Mouse (Mus musculus) spleen, adult 2 months (tissue): ENCODE results near the gene Rps6kb2. TPM values are rescaled to one million over a fixed set of nuclear protein-coding genes. Genes with fewer than 3 reads are reported as not detected.
"Not testable (repeated sequence)": the region's sequence is repeated elsewhere in the genome, so short reads cannot be mapped to it uniquely, and the experiment has no call there.

Experiments
- DNase-seq, 2 experiments: peaks; one replicate each; pipeline versions ENCODE4 v3.0.0 to v3.0.0-alpha.2; 2012 to 2021; ENCODE audit warnings: low spot score in 2 of 2, low read depth in 1 of 2
- H3K27ac ChIP-seq: fragments of 200-500 bp; 2 replicates; pipeline ENCODE4 v1.5.1; 2012; ENCODE audit warnings: low read length, inconsistent platforms; ENCODE audit not compliant: insufficient read depth
- H3K27me3 ChIP-seq: fragments of 200-500 bp; 2 replicates; pipeline ENCODE4 v1.6.1; 2012; ENCODE audit warnings: mild to moderate bottlenecking, moderate library complexity, low read length, inconsistent platforms; ENCODE audit not compliant: control insufficient read depth, insufficient read depth
- H3K36me3 ChIP-seq: fragments of 200-500 bp; 2 replicates; pipeline ENCODE4 v1.6.1; 2012; ENCODE audit warnings: mild to moderate bottlenecking, low read length, inconsistent platforms; ENCODE audit not compliant: control insufficient read depth, insufficient read depth
- H3K4me1 ChIP-seq: fragments of 200-500 bp; 2 replicates; pipeline ENCODE4 v1.6.1; 2011; ENCODE audit warnings: inconsistent platforms; ENCODE audit not compliant: control insufficient read depth, insufficient read depth, insufficient read length
- H3K4me3 ChIP-seq: fragments of 200-500 bp; 2 replicates; pipeline ENCODE4 v1.5.1; 2011; ENCODE audit warnings: mild to moderate bottlenecking, inconsistent platforms; ENCODE audit not compliant: insufficient read depth, insufficient read length; ENCODE audit errors: extremely low read depth
- CTCF ChIP-seq: fragments of 200-500 bp; IDR thresholded peaks from 2 replicates; pipeline ENCODE4 v1.5.1; 2011; ENCODE audit warnings: mild to moderate bottlenecking, inconsistent platforms; ENCODE audit not compliant: insufficient read depth, insufficient read length, insufficient replicate concordance; ENCODE audit errors: extremely low read depth
- POLR2A ChIP-seq: fragments of 200-500 bp; IDR thresholded peaks from 2 replicates; pipeline ENCODE4 v1.6.1; 2011; ENCODE audit warnings: low read depth, low read length, inconsistent platforms
- WGBS: fragments of 180-500 bp; shearing (Covaris S2); methylation state at CpG from one replicate; pipeline ENCODE4 v1.1.7; 2018; 5-methylcytosine and 5-hydroxymethylcytosine counted together
- polyA plus RNA-seq: library from polyadenylated mRNA; depleted of rRNA; stranded (reverse); fragments of >200 nt; gene quantifications from 2 replicates; pipeline ENCODE4 v1.2.3, GENCODE M21; 2012

The Rps6kb2 gene
- polyA plus RNA-seq, 1 experiment: 40.7 TPM

DNA sequence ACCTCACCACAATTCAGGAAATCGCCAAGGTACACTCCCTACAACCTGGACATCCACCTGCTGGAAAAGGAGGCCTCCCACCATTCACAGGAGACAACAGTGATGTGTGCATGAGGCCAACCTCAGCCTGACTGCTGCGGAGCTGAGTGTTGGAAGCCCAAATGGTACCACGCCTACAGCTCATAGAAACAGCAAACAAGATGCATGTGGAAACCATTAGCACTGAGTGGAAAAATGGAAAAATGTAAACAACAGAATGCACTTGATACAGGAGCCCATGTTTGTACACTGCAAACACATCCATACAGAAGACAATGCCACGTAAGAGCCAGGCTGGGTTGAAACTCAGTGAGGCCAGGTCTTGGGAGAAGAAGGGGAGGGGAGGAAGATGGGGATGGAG is 38.7 kb downstream of the Rps6kb2 start:
- peaks cover 9% of the 10 kb centered on the region for H3K36me3 ChIP-seq
- H3K27me3 ChIP-seq: no peaks in the 10 kb centered on the region
- DNase-seq: peak in 1 of 2 experiments; percentile 3
- peaks cover 30% of the 10 kb centered on the region for H3K4me1 ChIP-seq
- WGBS: 93% methylated on average over 4 of the region's 4 CpGs
- peak overlapping the region; percentile 10 for H3K27ac ChIP-seq
- TF ChIP-seq CTCF (no peak), POLR2A (no peak)
- no peak overlapping the region for H3K4me3 ChIP-seq

DNA sequence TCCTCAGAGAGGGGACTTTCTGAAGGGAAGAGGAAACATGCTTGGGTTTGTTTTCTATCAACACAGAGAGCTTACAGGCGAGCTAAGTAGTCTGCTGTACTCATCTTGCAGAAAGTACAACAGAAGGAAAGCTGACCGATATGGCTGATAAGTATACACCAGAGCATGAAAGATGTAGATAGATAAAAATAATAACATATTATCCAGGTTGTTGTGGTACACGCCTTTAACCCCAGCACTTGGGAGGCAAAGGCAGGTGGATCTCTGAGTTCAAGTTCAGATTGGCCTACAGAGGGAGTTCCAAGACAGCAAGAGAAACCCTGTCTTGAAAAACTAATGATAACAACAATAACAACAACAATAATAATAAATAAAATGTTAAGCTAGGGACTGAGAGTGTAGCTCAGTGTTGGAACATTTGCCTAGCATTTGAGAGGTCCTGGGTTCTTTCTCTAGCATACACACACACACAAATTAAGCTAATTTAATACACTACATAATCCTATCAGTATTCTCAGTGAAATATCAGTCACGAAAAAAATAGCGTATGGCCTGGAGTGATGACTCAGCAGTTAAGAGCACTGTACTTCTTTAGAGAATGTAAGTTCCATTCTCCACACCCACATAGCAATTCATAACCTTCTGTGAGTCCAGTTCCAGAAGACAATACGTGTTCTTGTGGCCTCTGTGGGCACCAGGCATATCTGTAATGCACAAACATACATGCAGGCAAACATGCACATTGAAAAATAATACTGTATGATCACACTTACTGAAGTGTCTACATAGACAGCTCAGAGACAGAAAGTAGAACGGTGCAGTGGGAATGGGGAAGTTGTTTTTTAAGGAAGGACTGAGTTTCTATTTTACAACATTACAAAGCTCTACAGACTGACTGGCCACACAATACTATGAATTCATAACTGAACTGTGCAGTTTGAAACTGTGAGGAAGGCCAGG is 40.5 kb downstream of the Rps6kb2 start:
- DNase-seq: peak in 1 of 2 experiments; percentile 3
- Histone ChIP-seq H3K4me1 (peaks cover 35% of the 10 kb centered on the region), H3K27me3 (no peaks in the 10 kb centered on the region), H3K27ac (peak overlapping the region; percentile 60), H3K36me3 (peaks cover 5% of the 10 kb centered on the region), H3K4me3 (no peak overlapping the region)
- 31% methylated on average over 7 of the region's 7 CpGs for WGBS
- no peak for TF ChIP-seq POLR2A
- no peak for TF ChIP-seq CTCF

DNA sequence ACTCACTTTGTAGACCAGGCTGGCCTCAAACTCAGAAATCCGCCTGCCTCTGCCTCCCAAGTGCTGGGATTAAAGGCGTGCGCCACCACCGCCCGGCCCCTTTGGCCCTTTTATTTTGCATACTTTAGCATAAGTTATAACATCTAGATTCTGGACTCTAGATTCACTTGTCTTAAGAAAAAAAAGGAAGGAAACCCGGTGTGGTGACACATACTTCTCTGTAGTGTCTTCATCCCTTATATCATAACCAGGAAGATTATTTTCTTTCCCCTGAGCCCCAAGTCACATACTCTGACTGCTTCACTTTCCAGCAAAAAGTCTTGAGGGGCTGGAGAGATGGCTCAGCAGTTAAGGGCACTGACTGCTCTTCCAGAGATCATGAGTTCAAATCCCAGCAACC is 41.3 kb downstream of the Rps6kb2 start:
- DNase-seq: peak in 1 of 2 experiments; percentile 15
- not testable (repeated sequence) for H3K36me3 ChIP-seq, H3K4me3 ChIP-seq, H3K27me3 ChIP-seq
- WGBS: 30% methylated on average over 6 of the region's 6 CpGs
- Histone ChIP-seq H3K4me1 (peaks cover 32% of the 10 kb centered on the region), H3K27ac (peak overlapping the region; percentile 78)

DNA sequence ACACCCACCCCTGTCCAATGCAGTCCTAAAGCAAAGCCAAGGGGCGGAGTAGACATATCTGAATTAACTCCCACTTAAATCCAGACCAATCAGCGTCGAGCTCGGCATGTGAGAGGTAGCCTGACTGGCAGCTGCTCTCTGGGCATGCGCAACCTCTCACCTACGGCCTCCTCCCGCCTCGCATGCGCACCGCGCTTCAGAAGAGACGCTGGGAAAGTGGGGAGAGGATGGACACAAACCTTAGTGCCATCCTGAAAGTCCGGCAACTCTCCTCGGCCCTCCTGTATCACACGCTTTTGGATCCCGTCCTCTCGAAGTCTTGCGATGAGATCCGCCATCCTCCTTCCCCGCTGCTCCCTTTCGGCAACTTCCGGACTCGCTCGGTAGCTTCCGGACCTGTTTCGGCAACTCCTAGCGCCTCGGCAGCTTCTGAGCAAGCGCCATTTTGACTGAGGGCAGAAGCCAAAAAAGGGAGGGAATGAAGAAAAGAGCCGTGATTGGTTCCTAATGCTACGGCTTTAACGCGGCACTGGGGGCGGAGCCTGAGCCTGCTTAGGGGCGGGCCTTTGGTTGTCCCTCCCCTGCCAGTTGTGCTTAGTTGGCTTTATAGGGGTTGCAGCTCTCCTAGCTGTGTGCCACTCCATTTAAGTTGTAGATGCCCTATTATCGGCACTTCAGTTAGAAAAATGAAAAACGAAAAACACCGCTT is 41.9 kb downstream of the Rps6kb2 start:
- Histone ChIP-seq H3K36me3 (peaks cover 5% of the 10 kb centered on the region; the same call in 1 of the 2 replicates), H3K27ac (peak overlapping the region; percentile 99), H3K27me3 (no peaks in the 10 kb centered on the region), H3K4me3 (peak overlapping the region; percentile 90), H3K4me1 (peaks cover 29% of the 10 kb centered on the region)
- WGBS: 2% methylated on average over 38 of the region's 38 CpGs
- DNase-seq: peak; percentile 99
- TF ChIP-seq POLR2A (peak; percentile 80), CTCF (no peak)

DNA sequence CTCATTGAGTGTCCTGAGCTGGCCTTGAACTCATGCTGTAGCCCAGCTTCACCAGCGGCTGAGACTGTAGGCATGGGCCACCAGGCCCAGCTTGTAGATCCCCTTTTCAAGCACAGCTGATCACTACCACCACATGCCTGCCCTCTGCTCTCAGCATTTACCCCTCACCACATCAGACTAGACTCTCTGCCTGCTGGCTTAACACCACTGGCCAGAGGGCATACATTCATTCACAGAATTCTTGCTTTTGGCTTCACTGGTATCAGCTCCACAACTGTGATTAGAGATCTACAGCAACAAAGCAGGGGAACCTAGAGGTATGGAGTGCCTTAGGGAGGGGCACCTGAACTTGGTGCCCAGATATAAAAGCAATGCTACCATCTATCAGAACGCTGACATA is 42.7 kb downstream of the Rps6kb2 start:
- peak in 1 of 2 experiments; percentile 4 for DNase-seq
- 62% methylated on average over 2 of the region's 2 CpGs for WGBS
- peak overlapping the region; percentile 99 for H3K27ac ChIP-seq
- peaks cover 29% of the 10 kb centered on the region for H3K4me1 ChIP-seq
- peaks cover 11% of the 10 kb centered on the region for H3K36me3 ChIP-seq
- H3K4me3 ChIP-seq: peak overlapping the region; percentile 8
- no peaks in the 10 kb centered on the region for H3K27me3 ChIP-seq
- TF ChIP-seq CTCF (no peak), POLR2A (no peak)

DNA sequence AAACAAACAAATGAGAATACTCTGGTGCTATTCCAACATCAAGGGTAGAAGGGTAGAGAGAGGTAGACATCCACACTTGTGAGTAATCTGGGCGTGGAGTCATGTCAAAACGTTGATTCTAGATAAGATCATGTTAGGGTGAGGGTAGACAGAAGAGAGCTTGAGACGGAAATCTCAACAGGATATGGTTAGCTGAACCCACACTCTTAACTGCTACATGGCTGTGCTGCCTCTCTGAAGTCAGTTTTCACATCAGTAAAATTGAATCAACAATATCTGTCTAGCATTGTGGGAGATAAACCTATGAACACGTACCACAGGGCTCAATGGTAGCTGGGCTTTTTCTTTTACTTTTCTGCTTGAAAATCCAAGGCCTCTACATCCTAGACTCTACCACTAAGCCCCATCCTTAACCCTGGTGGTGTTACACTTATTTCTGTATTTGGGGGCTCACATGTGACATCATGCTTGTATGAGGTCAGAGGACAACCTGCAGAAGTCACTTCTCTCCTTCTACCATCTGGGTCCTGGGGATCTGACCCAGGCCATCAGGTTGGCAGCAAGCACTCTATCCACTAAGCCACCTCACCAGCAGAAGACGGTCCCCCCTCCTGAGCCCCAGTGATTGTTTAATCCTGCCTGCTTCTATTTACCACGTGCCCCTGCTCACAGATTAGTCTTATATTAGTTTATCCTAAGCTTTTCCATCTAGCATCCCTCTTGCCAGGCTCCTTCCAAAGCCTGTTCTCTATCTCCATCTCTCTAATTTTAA is 43.3 kb downstream of the Rps6kb2 start:
- H3K4me1 ChIP-seq: peaks cover 30% of the 10 kb centered on the region
- TF ChIP-seq CTCF (no peak), POLR2A (no peak)
- H3K4me3 ChIP-seq: peak overlapping the region; percentile 8
- peaks cover 16% of the 10 kb centered on the region for H3K36me3 ChIP-seq
- peak; percentile 9 to 69 for DNase-seq
- H3K27me3 ChIP-seq: no peaks in the 10 kb centered on the region
- WGBS: 30% methylated on average over 6 of the region's 6 CpGs
- peak overlapping the region; percentile 99 for H3K27ac ChIP-seq
